Mouse (Mus musculus) embryo, embryonic 10 days (tissue): ENCODE results near the gene Rcor2.

Source experiments
- DNase-seq: peaks from one replicate; pipeline ENCODE4 v3.0.0-alpha.2; 2015; ENCODE audit warnings: low spot score

Rcor2 gene

GRCm38 (mm10) chr19:7265478-7266191 lies 1.5 kb upstream of the Rcor2 start:
- DNase-seq: peak; percentile 78

GRCm38 (mm10) chr19:7266421-7266831 lies 699 bp upstream of the Rcor2 start:
- peak; percentile 22 for DNase-seq

- DNase-seq: peak; percentile 93
Observed at GRCm38 (mm10) chr19:7267781-7268721, 926 bp downstream of the Rcor2 start.

GRCm38 (mm10) chr19:7268722-7269090 lies 1.6 kb downstream of the Rcor2 start:
- peak; percentile 93 for DNase-seq

GRCm38 (mm10) chr19:7269290-7270044 lies 2.3 kb downstream of the Rcor2 start:
- DNase-seq: peak; percentile 54

- DNase-seq: peak; percentile 35
Observed at GRCm38 (mm10) chr19:7273486-7273885, 6.4 kb downstream of the Rcor2 start.

GRCm38 (mm10) chr19:7274326-7274990 lies 7.3 kb downstream of the Rcor2 start:
- no peak for DNase-seq

- DNase-seq: no peak
Observed at GRCm38 (mm10) chr19:7275131-7275789, 8.1 kb downstream of the Rcor2 start.

- DNase-seq: peak; percentile 47
Observed at GRCm38 (mm10) chr19:7276053-7276659, 9.0 kb downstream of the Rcor2 start.

- DNase-seq: peak; percentile 24
Observed at GRCm38 (mm10) chr19:7276796-7277195, 9.7 kb downstream of the Rcor2 start.

- no peak for DNase-seq
Observed at GRCm38 (mm10) chr19:7278200-7278906, 11.2 kb downstream of the Rcor2 start.

GRCm38 (mm10) chr19:7279114-7279513 lies 12.0 kb downstream of the Rcor2 start:
- peak; percentile 81 for DNase-seq

GRCm38 (mm10) chr19:7280557-7281330 lies 13.6 kb downstream of the Rcor2 start:
- DNase-seq: no peak

GRCm38 (mm10) chr19:7286563-7287315 lies 19.6 kb downstream of the Rcor2 start:
- DNase-seq: no peak

GRCm38 (mm10) chr19:7288288-7288687 lies 21.2 kb downstream of the Rcor2 start:
- DNase-seq: no peak

- DNase-seq: no peak
Observed at GRCm38 (mm10) chr19:7289767-7290166, 22.6 kb downstream of the Rcor2 start.

GRCm38 (mm10) chr19:7291958-7292709 lies 25.0 kb downstream of the Rcor2 start:
- no peak for DNase-seq
